Mouse (Mus musculus) brain, embryonic 18.5 days (tissue): Measurements from ENCODE around the gene Plekha4.
"Not testable (repeated sequence)": the region's sequence is repeated elsewhere in the genome, so short reads cannot be mapped to it uniquely, and the experiment has no call there.

Experiments
- DNase-seq: peaks from one replicate; pipeline ENCODE4 v3.0.0-alpha.2; 2012; ENCODE audit warnings: low read depth, low spot score

Plekha4 gene

DNA sequence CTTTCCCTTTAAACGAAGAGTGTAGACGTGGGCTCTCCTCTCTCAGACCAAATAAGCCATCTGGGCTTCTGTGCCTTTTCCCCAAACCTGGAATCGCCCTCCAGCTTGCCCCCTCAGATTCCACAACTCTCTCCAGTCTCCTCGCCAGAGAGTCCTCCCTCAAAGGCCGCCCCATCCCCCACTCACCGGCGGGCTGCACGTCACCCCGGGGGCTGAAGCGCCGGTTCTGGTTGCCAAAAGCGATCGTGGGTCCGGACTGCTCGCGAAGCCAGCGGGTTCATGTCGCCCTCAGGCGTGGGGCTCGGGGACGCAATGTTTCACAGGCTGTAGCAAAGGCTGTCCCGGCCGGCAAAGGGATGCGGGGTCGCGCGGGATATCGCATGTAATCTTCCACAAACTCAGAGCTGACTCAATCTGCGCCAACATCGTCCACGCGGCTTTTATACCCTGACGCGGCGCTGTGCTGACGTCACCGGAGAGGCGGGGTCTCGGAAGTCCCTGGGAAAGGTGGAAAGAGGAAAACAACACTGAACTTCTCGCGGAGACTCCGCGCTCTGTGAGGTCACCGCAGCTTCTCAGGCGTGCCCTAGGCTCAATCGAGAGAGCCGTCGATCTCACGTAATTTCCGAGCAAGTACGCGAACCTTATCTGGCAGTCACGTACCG lies at the start of gene Plekha4, which contains the start of gene Ppp1r15a:
Gene Plekha4 (plus strand): TSS at position 522 of the 665 bp plus-strand sequence.
Gene Ppp1r15a (minus strand): TSS at position 460 of the 665 bp plus-strand sequence.
- peak; percentile 72 for DNase-seq

DNA sequence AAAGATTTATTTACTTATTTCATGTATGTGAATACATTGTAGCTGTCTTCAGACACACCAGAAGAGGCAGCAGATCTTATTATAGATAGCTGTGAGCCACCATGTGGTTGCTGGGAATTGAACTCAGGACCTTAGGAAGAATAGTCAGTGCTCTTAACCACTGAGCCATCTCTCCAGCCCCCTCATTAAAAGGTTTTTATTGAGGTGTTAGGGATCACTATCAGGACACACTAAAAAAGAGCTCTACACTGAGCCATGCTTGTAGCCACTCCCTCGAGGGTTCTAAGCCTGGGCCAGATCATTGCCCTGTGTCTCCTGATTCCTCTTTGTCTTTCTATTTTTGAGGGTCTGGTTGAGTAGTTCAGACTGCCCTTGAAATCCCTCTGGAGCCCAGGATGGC lies 49.7 kb upstream of the Plekha4 start:
- DNase-seq: no peak

DNA sequence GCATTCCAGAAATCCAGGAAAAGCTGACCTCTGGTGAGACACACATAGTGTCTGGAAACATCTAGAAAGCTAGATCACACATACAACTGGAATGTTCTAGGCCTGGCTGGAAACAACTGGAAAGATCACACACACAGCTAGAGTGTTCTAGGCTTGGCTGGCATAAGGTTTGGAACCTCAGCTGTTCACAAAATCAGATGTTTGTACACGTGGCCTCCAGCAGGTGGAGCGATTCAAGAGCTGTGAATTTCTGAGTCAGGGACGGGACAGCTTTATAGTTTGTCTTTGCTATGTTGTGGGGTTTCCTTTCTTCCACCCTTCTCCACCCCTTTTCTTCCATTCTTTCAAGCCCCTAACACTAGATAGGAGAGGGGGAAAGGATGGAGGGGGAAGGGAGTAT lies 49.1 kb upstream of the Plekha4 start:
- DNase-seq: no peak

DNA sequence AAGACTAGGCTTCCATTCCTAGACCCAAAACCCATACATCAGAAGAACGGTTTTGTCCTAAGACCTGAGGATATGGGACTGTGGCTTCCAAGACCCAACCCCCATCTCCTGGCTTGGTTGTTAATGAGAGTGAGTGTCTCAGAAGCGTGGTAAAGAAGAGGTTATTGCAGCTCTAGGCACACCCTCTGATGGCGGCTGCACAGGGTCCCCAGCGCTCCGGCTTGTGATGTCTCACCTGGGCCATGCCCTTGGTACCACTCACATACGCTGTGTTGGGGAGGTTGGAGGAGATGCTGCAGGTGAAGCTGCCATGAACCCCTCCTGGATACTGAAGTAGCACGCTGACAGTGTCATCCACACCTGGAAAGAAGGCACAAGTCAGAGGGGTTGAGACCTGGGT lies 47.4 kb upstream of the Plekha4 start:
- no peak for DNase-seq

DNA sequence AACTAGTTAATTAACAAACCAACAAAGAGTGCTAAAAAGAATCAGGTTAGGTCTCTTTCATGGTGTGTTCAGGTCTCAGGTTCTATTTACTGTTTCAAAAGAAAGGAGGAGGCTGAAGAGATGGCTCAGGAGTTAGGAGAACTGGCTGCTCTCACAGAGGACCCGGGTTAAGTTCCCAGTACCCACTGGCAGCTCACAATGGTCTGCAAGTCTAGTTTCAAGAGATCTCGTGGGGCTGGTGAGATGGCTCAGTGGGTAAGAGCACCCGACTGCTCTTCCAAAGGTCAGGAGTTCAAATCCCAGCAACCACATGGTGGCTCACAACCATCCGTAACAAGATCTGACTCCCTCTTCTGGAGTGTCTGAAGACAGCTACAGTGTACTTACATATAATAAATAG lies 45.8 kb upstream of the Plekha4 start:
- DNase-seq: not testable (repeated sequence)

DNA sequence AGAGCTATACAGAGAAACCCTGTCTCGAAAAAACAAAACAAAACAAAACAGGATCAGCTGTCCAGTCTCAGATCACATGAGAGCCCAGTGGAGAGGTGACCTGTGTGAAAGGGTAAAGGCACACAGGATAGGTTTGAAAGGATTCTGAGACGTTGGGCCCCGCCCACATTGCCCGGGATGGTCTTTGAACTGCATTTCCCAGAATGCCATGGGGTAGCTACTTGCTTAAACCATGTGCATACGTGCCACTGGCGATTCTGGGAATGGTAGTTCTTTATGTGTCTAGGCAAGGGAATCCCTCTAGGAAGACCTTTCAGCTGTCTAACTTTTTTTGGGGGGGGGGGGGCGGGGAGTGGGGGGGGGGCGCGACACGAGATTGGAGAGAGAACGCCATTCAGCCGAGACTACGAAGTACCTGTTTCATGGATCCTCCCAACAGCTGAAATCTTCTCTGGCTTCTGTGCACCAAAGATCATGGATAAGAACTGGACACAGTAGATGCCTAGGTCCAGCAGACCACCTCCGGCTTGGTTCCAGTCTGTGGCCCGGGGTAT lies 44.7 kb upstream of the Plekha4 start, which contains the start of gene Tulp2:
Gene Tulp2 (plus strand): TSS at position 504 of the 554 bp plus-strand sequence.
- DNase-seq: no peak

DNA sequence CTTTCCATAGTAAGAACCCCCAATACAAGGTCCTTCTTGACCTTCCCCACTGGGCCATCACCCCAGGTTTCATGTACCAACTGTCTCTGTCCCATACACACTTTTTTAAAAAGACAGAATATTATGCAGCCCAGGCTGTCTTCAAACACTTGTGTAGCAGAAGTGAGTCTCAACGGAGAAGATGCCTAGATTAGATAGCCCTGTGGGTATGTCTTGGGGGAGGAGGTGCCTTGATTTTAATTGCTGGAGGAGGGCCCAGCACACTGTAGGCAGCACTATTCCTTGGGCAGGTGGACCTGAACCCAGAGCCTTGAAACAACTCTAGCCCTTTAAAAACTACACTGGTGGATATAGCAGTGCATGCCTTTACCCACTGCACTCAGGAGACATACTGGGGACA lies 44.0 kb upstream of the Plekha4 start:
- no peak for DNase-seq

DNA sequence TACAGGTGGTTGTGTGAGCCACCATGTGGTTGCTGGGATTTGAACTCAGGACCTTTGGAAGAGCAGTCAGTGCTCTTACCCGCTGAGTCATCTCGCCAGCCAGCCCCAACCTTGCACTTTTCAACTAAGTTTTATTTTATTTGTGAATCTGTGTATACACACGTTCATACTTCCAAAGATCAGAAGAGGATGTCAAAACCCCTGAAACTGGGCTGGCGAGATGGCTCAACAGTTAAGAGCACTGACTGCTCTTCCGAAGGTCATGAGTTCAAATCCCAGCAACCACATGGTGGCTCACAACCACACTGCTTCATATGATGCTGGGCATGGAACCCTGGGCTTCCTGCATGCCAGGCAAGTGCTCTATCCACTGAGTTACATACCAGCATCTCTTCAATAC lies 41.1 kb upstream of the Plekha4 start:
- DNase-seq: not testable (repeated sequence)

DNA sequence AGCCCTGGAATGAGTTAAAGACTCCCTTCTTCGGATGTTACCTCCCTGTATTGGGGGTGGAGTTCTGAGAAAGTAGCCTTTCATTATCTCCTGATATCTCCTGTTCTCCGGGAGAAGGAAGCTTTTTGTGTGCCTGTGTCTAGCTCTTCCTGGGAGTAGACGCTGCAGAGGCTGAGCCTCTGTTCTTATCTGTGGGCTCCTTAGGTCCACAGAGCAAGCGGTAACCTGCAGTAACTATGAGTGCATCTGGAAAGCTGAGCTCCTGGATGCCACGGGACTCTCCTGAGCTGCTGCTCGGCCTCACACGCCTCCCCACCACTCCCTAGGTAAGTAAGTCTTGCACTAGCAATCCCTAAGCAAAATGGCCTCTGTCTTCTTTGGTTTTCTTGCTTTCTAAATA lies 40.0 kb upstream of the Plekha4 start:
- no peak for DNase-seq

DNA sequence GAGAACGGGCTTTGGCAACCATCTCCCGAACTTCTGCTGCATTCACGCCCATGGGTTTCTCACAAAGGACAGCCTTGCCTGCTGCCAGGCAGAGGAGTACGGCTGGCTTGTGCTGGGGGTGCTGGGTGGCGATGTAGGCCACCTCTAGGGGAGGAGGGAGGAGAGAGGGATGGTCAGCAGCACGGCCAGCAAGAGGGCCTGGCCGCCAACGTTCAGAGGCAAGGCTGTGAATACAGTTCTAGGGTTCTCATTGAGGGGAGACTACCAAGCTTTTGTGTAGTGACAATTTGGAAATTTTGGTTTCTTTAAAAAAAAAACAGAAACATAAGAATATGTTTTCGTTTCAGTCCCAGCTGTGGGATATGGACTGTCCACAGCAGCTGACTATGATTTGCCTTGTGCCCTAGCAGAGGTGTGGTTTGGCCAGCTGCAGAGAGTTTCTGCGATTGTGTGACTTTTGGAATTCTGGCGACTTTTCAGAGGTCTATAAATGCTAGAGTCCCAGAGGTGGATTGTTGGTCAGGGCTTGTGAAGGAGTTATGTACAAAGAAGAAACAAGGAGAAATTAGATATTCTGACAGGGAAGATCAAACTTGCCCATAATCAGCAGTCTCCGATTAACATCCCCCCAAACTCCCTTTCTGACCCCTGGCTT lies 39.2 kb upstream of the Plekha4 start, which contains the start of gene Gm45808:
Gene Gm45808 (minus strand): TSS at position 51 of the 655 bp plus-strand sequence.
- DNase-seq: no peak

DNA sequence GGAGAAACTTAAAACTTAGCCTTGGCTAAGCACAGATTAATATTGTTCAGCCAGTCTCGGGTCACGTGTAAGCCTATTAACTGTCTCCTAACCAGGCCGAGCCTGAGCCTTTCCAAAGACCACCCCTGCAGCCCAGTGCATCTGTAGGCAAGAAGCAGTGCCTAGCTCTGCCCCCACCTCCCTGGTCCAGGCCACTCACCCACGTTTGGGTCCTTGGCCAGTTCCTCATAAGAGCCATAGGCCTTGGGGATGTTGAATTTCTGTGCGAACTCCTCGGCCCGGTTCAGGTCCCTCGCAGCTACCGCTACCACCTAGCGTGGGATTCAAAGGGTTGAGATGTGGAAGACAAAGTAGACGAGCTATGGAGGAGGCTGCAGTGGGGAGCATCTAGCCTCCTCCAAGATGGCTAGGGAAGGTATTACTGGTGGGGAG lies 38.3 kb upstream of the Plekha4 start:
- no peak for DNase-seq

DNA sequence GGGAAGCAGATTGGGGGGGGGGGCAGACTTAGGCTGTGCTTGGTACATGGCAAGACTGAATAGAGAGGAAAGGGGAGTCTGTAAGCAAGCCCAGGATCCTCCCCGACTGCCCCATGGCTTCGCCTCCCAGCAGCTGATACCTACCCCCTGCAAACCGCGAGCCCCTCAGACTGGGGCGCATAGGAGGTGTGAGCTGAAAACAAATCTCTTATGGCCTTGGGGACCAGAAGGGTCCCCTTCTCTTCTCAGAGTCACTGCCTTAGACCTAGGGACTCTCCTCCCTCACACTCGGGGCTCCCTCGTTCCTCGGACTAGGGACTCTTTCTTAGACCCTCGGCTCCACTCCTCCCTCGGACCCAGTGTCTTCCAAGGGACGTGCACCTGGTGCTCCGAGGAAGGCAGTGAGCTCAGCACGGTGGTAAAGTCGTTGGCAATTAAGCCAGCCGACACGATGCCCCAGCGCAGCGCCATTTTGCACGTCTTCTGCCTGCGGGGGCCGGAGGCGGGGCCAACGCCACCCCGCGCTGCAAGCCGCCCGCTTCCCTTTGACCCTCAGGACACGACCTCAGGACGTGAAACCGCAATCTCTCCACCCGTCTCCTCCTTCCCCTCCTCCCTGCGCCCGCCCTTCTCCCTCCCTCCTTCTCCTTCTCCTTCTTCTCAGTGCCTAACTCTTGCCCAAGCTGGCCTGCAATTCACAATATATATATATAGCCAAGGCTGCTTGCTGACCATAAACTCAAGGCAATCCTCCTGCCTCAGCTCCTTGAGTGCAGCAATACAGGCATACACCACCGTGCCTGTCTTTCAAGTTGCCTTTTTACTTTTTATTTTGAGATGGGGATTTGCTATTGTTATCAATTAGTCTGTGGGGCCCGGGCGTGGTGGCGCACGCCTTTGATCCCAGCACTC lies 37.6 kb upstream of the Plekha4 start, which contains the start of gene Dhdh:
Gene Dhdh (minus strand): TSS at position 513 of the 912 bp plus-strand sequence.
- no peak for DNase-seq

DNA sequence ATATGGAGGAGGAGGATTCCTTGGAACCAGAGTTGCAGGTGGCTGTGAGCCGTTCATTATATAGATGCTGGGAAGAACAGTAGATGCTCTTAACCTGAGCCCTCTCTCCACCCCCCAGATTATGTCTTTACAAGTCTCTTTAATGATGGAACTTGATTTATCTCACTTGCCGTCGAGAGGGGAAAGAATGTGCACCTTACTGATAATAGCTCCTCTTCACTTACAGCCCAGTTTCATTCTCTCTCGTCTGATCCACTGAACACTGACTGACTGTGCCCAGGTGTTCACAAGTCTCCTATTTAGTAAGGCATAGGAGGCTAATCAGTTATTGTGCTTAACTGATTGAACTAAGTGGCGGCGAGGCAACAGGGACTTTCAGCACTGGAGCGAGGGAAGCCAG lies 36.6 kb upstream of the Plekha4 start:
- DNase-seq: no peak

DNA sequence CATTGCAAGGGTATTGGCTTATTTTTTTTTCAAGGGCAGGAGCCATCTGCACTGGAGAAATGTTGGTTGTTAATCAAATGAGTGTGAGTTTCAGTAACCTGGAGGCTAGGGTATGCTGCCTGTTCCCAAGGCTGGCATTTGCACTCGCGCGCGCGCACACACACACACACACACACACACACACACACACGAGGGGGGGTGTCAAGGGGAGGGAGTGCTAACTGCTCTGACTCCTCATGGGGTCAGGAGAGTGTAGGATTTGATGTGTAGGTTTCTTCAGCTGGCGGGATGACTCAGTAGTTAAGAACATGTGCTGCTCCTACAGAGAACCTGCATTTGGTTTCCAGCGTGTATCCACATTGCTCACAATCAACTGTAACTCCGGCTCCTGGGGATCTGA lies 35.3 kb upstream of the Plekha4 start:
- DNase-seq: no peak

DNA sequence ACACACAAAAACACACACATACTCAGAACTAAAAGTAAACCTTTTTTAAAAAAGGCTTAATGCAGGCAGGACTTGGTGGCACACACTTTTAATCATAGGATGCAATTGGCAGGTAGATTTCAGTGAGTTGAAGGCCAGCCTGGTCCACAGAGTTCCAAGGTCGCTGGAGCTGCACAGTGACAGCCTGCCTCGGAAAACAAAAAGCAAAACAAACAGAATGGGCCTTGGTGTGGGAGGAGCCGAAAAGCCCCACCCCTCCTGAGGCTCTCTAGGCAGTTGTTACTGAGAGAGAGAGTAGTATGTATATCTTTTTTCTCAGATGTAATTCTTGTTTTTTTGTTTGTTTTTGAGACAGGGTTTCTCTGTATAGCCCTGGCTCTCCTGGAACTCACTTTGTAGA lies 34.9 kb upstream of the Plekha4 start:
- no peak for DNase-seq

DNA sequence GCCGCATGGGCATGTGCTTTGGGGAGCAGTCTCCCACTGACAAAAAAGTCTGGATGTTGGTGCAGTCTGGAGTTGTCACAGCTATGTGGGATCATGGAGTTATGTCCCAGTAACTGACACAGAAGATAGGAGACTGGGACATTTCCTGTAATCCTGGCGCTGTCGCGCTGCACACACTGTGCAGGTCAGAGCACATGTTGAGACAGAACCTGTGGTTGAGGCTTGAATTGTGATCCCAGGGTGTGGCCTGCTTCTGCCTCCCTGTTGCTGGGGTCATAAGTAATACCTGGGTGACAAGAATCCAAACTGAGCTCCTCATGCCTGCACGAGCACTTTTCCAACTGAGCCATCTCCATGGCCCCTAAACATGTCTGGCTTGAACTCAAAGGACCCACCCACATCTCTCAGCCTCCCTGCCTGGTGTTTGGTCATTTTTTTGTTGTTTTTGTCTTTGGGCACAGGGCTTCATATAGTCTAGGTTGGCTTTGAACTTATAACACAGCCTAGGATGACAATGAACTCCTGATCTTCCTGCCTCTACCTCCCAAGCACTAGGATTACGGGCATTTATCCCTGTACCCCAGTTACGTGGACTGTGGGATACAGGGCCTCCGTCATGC lies 33.8 kb upstream of the Plekha4 start:
- no peak for DNase-seq

DNA sequence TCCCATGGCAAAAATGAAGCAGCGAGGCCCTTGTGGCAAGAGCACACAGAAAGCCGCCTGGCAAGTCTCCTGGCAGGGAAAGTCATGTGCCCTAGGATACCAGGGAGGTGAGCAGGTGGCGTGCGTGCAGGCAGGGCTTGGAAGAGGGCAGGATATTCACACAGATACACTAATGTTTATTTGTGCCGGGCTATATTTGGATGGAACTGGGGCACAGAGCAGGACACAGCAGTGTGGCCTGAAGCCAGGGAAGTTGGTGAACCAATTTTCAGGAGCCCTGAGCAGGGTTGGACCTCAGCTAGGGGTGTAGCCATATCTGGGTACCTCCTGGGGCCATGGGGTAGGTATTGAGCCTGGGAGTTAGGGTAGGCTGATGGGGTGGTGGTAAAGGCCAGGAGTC lies 33.2 kb upstream of the Plekha4 start:
- DNase-seq: no peak

DNA sequence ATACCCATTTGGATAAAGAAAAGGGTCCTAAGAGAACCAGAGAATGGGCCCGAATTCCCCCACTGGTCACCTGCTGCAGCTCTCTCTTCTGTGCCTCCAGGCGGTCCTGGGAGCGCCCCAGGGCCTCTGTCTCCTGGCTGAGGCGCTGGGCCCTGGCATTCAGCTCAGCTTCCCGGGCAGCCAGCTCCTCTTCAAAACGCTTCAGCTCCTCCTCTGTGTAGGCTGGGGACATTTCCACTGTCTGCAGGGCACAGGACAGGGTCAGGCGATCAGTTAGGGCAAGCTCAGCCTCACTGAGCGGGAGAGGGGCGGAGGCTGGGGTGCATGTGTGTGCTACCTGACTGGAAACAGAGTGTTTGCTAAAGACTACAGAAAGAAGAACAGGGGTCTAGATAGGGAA lies 31.6 kb upstream of the Plekha4 start:
- no peak for DNase-seq

DNA sequence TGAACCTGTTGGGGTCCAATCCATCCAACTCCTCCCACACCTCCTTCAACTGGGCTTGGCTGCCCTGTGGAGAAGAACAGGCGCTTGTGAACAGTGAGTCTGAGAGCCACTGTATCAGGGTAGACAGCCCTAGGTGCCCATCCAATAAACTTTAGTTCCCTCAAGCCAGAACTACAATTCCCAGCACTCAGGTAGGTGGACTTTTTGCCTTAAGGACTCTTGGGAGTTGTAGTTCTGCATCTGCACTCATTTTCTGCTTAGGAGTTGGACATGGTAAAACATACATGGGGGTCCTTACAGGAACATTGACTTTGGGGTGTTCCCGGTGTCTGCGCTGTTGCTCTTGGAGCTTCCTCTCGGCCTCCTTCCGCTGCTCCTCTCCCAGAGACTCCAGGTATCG lies 27.7 kb upstream of the Plekha4 start:
- DNase-seq: no peak

DNA sequence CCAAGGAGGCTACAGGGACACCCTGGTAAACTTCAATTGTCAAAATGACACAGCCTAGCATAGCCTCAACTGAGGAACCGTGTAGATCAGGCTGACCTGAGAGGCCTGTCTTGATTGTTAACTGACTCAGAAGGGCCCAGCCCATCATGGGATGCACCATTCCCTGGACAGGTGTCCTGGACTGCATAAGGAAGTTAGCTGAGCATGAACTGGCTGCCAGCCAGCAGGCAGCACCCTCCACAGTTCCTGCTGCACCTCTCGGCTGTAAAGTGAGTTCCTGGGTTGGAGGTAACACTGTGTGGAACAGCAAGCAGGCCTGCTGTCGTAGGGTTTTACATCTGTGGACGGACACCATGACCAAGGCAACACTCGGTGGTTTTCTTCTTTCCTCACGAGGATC lies 18.5 kb upstream of the Plekha4 start:
- DNase-seq: no peak

DNA sequence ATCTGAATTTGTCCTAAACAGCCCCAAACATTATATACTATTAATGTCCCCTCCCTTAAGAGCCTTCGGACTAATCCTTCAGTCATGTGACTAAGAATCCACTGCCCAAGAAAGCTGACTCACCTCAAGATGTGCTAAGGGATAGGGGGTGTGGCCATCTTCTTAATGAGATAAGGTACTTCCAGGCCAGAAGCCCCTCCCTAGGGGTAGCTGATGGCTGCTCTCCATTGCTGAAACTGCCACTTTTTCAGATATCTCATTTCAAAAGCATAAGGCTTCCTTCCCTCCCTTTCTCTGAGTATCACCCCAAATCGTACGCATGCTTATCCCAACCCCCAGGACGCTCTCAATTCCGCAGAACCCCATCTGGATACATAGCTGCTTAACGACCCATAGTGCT lies 17.6 kb upstream of the Plekha4 start:
- DNase-seq: no peak
